Mouse (Mus musculus): Measurements from ENCODE around the gene Gcfc2. TPM values are rescaled to one million over a fixed set of nuclear protein-coding genes. Genes with fewer than 3 reads are reported as not detected.

Gene Gcfc2
- polyA plus RNA-seq, 1 experiment, result 1.0 TPM

DNA sequence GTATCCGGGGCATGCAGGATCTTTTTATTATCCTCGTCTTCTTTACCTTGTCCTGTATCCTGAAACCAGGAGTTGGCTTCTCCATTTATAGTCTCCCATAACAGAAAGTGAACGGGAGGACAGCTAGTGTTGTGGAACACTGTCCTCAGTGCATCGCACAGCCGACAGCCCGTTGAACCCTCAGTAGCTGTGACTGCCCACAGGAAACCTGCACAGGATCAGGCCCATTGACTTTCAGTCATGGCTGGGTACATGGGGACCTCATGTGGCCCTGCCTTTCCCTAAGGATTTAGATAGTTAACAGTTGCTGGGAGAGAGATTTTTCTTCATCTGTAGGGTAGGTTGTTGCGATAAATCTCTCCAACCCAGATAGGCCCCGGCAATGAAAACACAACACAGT is 49.1 kb downstream of the Gcfc2 start:
- Histone ChIP-seq H3K27me3 (ENCODE audit: control insufficient read depth, insufficient read depth, low read length) (no peaks in the 10 kb centered on the region), H3K36me3 (ENCODE audit: control insufficient read depth, insufficient read depth, low read length) (no peaks in the 10 kb centered on the region), H3K4me1 (ENCODE audit: control insufficient read depth, insufficient read depth, insufficient read length, low read length) (no peaks in the 10 kb centered on the region), H3K27ac (ENCODE audit: insufficient read depth, low read depth, low read length) (no peak overlapping the region), H3K4me3 (ENCODE audit: low read depth, low read length) (no peak overlapping the region)
- TF ChIP-seq POLR2A (IDR thresholded peaks at IDR 0.05; ENCODE audit: low read depth, low read length) (no peak), CTCF (IDR thresholded peaks at IDR 0.05; ENCODE audit: extremely low read depth, insufficient read length, insufficient replicate concordance, low read depth, low read length) (no peak)
- WGBS, result 84% methylated on average over 8 of the region's 8 CpGs

DNA sequence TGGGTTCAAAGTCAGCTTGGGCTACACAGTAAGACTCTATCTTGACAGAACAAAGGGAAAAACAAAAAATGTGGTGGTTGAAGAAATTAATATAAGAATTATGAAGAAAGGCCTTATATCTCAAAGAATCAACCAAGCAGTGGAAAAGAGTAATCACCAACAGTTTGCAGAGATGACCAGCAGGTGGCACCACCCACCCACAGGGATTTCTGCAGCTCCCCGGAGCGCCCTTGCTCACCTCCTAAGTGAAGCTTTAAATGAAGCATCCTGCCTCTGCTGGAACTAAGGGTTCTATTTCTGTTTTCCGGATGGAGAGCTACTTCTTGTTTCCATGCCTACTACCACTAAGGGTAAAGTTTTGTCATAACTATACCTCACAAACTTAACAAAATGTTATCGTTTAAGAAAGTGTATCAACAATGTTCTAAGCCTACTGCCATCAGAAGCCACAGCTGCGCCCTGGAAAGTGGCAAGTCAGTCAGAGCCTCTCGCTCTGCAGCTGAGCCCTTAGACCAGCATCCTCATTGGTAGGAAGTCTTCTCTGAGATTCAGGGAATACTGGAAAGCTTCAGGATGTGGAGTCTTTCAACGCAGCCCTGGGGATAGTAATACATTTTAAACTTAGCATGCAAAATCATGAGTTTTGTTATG is 52.6 kb downstream of the Gcfc2 start:
- Histone ChIP-seq H3K36me3 (ENCODE audit: control insufficient read depth, insufficient read depth, low read length) (no peaks in the 10 kb centered on the region), H3K4me3 (ENCODE audit: low read depth, low read length) (no peak overlapping the region), H3K27me3 (ENCODE audit: control insufficient read depth, insufficient read depth, low read length) (no peaks in the 10 kb centered on the region), H3K27ac (ENCODE audit: insufficient read depth, low read depth, low read length) (no peak overlapping the region), H3K4me1 (ENCODE audit: control insufficient read depth, insufficient read depth, insufficient read length, low read length) (no peaks in the 10 kb centered on the region)
- WGBS, result 31% methylated on average over 7 of the region's 7 CpGs
- TF ChIP-seq POLR2A (IDR thresholded peaks at IDR 0.05; ENCODE audit: low read depth, low read length) (no peak), CTCF (IDR thresholded peaks at IDR 0.05; ENCODE audit: extremely low read depth, insufficient read length, insufficient replicate concordance, low read depth, low read length) (peak; percentile 88)

DNA sequence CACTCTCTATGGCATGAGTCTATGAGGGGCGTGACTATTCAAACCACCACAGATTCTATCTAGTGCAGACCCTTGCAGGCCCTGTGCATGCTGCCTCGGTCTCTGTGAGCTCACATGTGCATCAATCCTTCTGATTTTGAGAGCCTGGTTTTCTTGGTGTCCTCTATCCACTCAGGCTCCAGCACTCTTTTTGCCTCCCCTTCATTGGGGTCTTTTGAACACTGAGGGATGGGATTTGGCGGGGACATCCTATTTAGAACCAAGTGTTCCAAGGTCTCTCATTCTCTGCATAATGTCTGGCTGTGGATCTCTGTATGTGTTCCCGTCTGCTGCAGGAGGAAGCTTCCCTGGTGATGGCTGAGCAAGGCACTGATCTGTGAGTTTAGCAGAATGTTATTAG is 55.8 kb downstream of the Gcfc2 start:
- TF ChIP-seq CTCF (IDR thresholded peaks at IDR 0.05; ENCODE audit: extremely low read depth, insufficient read length, insufficient replicate concordance, low read depth, low read length), result no peak
- TF ChIP-seq POLR2A (IDR thresholded peaks at IDR 0.05; ENCODE audit: low read depth, low read length), result no peak
- WGBS, result 87% methylated on average over 4 of the region's 4 CpGs
- H3K4me1 ChIP-seq (ENCODE audit: control insufficient read depth, insufficient read depth, insufficient read length, low read length), result no peaks in the 10 kb centered on the region
- H3K4me3 ChIP-seq (ENCODE audit: low read depth, low read length), result no peak overlapping the region
- no peaks in the 10 kb centered on the region for H3K36me3 ChIP-seq (ENCODE audit: control insufficient read depth, insufficient read depth, low read length)
- no peaks in the 10 kb centered on the region for H3K27me3 ChIP-seq (ENCODE audit: control insufficient read depth, insufficient read depth, low read length)
- no peak overlapping the region for H3K27ac ChIP-seq (ENCODE audit: insufficient read depth, low read depth, low read length)

DNA sequence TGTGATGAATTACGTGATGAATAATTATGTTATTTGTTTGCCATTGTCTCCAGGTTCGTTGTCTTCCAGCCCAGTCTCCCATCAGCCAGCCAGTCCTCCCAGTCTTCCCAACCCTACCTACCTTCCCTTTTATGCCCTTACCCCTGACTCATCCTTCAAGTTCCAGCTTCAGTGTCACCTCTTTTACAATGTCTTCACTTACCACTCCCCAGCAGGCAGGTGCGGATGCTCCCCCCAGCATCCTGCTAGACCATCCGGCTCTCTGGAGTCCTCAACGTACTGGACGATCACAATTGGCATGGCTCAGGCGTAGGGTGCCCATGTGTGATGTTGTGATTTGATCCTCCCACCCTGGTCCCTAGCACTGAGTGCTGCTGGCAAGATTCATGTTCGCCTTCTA is 62.7 kb downstream of the Gcfc2 start:
- Histone ChIP-seq H3K36me3 (ENCODE audit: control insufficient read depth, insufficient read depth, low read length) (no peaks in the 10 kb centered on the region), H3K4me3 (ENCODE audit: low read depth, low read length) (no peak overlapping the region), H3K27ac (ENCODE audit: insufficient read depth, low read depth, low read length) (no peak overlapping the region), H3K27me3 (ENCODE audit: control insufficient read depth, insufficient read depth, low read length) (no peaks in the 10 kb centered on the region), H3K4me1 (ENCODE audit: control insufficient read depth, insufficient read depth, insufficient read length, low read length) (peaks cover 2% of the 10 kb centered on the region)
- TF ChIP-seq POLR2A (IDR thresholded peaks at IDR 0.05; ENCODE audit: low read depth, low read length), result no peak
- no peak for TF ChIP-seq CTCF (IDR thresholded peaks at IDR 0.05; ENCODE audit: extremely low read depth, insufficient read length, insufficient replicate concordance, low read depth, low read length)
- WGBS, result 77% methylated on average over 8 of the region's 8 CpGs

DNA sequence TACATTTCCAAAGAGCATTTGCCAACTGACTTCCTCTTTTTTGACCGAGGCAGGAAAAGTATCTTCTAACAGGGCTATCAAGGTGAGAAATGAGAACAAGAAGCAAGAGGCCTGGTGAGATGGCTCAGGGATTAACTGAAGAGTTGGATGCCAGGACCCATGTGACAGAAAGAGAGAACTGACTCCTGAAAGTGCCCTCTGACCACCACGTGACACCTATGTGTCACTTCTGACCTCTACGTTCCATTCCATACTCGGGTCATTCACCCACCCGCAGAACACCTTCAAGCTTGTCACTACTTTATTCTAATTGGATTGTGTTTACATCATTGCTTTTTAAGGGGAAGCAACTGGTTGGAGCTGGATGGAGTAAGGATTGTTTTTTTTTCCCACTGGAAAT is 63.1 kb downstream of the Gcfc2 start:
- Histone ChIP-seq H3K27me3 (ENCODE audit: control insufficient read depth, insufficient read depth, low read length) (no peaks in the 10 kb centered on the region), H3K4me1 (ENCODE audit: control insufficient read depth, insufficient read depth, insufficient read length, low read length) (peaks cover 2% of the 10 kb centered on the region), H3K4me3 (ENCODE audit: low read depth, low read length) (no peak overlapping the region), H3K36me3 (ENCODE audit: control insufficient read depth, insufficient read depth, low read length) (no peaks in the 10 kb centered on the region), H3K27ac (ENCODE audit: insufficient read depth, low read depth, low read length) (no peak overlapping the region)
- no peak for TF ChIP-seq CTCF (IDR thresholded peaks at IDR 0.05; ENCODE audit: extremely low read depth, insufficient read length, insufficient replicate concordance, low read depth, low read length)
- no peak for TF ChIP-seq POLR2A (IDR thresholded peaks at IDR 0.05; ENCODE audit: low read depth, low read length)
- WGBS, result 29% methylated on average over 5 of the region's 5 CpGs

DNA sequence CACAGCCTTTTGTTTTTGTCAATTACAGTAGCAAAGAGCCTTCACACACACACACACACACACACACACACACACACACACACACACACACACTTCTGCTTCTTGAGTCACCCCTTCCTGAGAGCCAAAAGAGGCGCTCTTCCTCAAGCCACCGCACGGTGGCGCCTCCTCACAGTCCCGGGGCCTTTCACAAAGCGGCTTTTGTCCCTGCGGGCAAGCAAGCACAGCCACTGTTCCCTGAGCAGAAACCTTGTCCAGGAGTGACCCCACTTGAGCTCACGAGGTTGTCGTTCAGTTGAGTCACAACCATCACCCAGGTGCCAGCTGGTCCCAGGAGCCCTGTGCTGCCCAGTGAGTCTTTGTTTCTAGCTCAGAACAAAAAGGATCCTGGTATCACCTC is 63.5 kb downstream of the Gcfc2 start:
- WGBS, result 1% methylated on average over 9 of the region's 9 CpGs
- Histone ChIP-seq H3K27ac (ENCODE audit: insufficient read depth, low read depth, low read length) (no peak overlapping the region), H3K4me3 (ENCODE audit: low read depth, low read length) (no peak overlapping the region)

DNA sequence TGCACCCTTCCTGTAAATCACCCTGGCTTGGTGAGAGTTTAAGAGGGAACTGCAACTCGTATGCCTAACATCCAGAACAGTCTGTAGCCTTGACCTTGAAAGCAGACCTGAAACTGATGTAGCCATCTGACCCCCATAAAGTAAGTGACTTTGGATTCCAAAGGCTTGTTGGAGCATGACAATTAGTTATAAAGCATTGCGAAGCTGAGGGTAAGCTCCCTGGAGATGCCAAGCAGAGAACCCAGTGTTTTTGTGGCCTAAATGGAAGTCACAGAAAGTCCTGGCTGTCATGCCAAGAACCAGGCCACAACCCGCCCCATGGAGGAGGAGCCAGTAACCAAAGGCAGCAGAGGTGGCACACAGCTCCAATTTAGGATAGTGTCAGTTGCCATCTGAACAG is 64.1 kb downstream of the Gcfc2 start:
- no peaks in the 10 kb centered on the region for H3K36me3 ChIP-seq (ENCODE audit: control insufficient read depth, insufficient read depth, low read length)
- no peaks in the 10 kb centered on the region for H3K27me3 ChIP-seq (ENCODE audit: control insufficient read depth, insufficient read depth, low read length)
- H3K27ac ChIP-seq (ENCODE audit: insufficient read depth, low read depth, low read length), result no peak overlapping the region
- peaks cover 2% of the 10 kb centered on the region for H3K4me1 ChIP-seq (ENCODE audit: control insufficient read depth, insufficient read depth, insufficient read length, low read length)
- 74% methylated on average over 3 of the region's 3 CpGs for WGBS
- TF ChIP-seq CTCF (IDR thresholded peaks at IDR 0.05; ENCODE audit: extremely low read depth, insufficient read length, insufficient replicate concordance, low read depth, low read length), result no peak
- TF ChIP-seq POLR2A (IDR thresholded peaks at IDR 0.05; ENCODE audit: low read depth, low read length), result no peak
- H3K4me3 ChIP-seq (ENCODE audit: low read depth, low read length), result no peak overlapping the region

More for the DNA sequence above, 63.5 kb downstream of the Gcfc2 start:
- Histone ChIP-seq H3K27me3 (ENCODE audit: control insufficient read depth, insufficient read depth, low read length) (no peaks in the 10 kb centered on the region), H3K36me3 (ENCODE audit: control insufficient read depth, insufficient read depth, low read length) (no peaks in the 10 kb centered on the region), H3K4me1 (ENCODE audit: control insufficient read depth, insufficient read depth, insufficient read length, low read length) (peaks cover 2% of the 10 kb centered on the region)
- TF ChIP-seq POLR2A (IDR thresholded peaks at IDR 0.05; ENCODE audit: low read depth, low read length) (no peak), CTCF (IDR thresholded peaks at IDR 0.05; ENCODE audit: extremely low read depth, insufficient read length, insufficient replicate concordance, low read depth, low read length) (peak; percentile 73)
